Mouse (Mus musculus): ENCODE measurements around the gene Gtpbp1.
A peak's percentile ranks its signal among the peaks of the same experiment; 100 is the strongest.

- peak; percentile 36; the same call in 1 of the 2 replicates for TF ChIP-seq CTCF (IDR thresholded peaks at IDR 0.05; ENCODE audit: insufficient read depth, low read length)
- TF ChIP-seq POLR2A (IDR thresholded peaks at IDR 0.05; ENCODE audit: borderline replicate concordance, extremely low read depth, low read depth, low read length) = no peak
Measured at GRCm38 (mm10) chr15:79747998-79748397, 57.4 kb downstream of the Gtpbp1 start.
